Mouse (Mus musculus): ENCODE data around the gene Ubxn2a. TPM values are rescaled to one million over a fixed set of nuclear protein-coding genes. Genes with fewer than 3 reads are reported as not detected.
A peak's percentile ranks its signal among the peaks of the same experiment; 100 is the strongest.

The Ubxn2a gene
- polyA plus RNA-seq, 1 experiment from 2014 or later = 23.1 TPM

DNA sequence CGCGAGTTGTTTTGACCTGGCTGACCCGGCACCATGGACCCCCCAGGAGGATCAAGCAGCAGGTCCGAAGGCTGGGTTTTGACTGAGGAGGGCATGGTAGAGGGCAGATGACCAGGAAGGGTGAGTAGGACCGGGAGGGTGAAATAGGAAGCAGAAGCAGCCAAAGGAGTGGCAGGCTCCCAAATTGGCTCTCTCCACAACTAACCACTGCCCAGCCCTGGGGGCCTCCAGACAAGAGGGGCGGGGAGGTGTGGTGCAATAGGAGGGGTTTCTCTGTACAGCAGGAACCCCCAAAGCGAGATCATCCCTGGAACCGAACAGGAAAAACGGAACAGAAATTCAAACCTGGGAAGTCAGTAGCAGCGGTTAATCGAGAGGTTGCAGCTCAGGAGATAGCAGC, 66.8 kb downstream of the Ubxn2a start:
- DNase-seq (ENCODE audit: low spot score) (peak; percentile 25), ATAC-seq (ENCODE audit: insufficient number of reproducible peaks, low FRiP score, low TSS enrichment, low read depth) (0 out of 2 replicates have a peak, but pooled peaks have one; percentile 1)
- Histone ChIP-seq H3K9ac (ENCODE audit: low read length) (peak overlapping the region; percentile 66), H3K4me2 (ENCODE audit: low read depth, severe bottlenecking) (peak overlapping the region; percentile 82), H3K9me3 (ENCODE audit: control insufficient read depth, low read length) (no peaks in the 10 kb centered on the region), H3K4me3 (ENCODE audit: low read depth, low read length) (peak overlapping the region; percentile 70), H3K4me1 (ENCODE audit: control insufficient read depth, insufficient read depth, low read length) (peaks cover 10% of the 10 kb centered on the region; the same call in 1 of the 2 replicates), H3K27ac (replicated peaks; ENCODE audit: low read depth, low read length) (no peak overlapping the region), H3K27me3 (ENCODE audit: control insufficient read depth, insufficient read depth, low read length) (no peaks in the 10 kb centered on the region), H3K36me3 (ENCODE audit: control insufficient read depth, insufficient read depth, low read length) (no peaks in the 10 kb centered on the region)
- 1% methylated on average over 11 of the region's 11 CpGs for WGBS

DNA sequence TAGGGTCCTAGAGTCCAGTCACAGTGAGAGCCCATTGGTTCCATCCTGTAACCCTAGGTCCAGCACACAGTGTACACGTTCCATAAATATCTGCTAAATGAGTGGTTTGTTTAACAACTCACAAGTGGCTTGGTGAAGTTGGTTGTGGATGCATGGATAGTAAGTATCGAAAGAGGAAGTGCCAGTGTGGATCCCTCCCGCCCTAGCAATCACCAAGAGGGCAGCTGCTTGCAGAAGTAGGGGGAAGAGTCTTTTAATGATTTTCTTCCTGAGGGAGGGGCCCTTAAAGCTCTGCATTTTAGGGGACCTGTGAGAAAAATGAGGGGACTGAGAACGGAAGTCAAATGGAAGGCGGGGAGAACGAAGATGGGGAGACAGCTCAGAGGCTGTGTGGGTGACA, 67.5 kb downstream of the Ubxn2a start:
- H3K27me3 ChIP-seq (ENCODE audit: control insufficient read depth, insufficient read depth, low read length) = no peaks in the 10 kb centered on the region
- no peaks in the 10 kb centered on the region for H3K9me3 ChIP-seq (ENCODE audit: control insufficient read depth, low read length)
- H3K4me2 ChIP-seq (ENCODE audit: low read depth, severe bottlenecking) = no peak overlapping the region
- ATAC-seq (ENCODE audit: insufficient number of reproducible peaks, low FRiP score, low TSS enrichment, low read depth) = no peak
- no peak overlapping the region for H3K4me3 ChIP-seq (ENCODE audit: low read depth, low read length)
- H3K27ac ChIP-seq (replicated peaks; ENCODE audit: low read depth, low read length) = no peak overlapping the region
- WGBS = 51% methylated on average over 6 of the region's 6 CpGs
- peaks cover 10% of the 10 kb centered on the region; the same call in 1 of the 2 replicates for H3K4me1 ChIP-seq (ENCODE audit: control insufficient read depth, insufficient read depth, low read length)
- H3K36me3 ChIP-seq (ENCODE audit: control insufficient read depth, insufficient read depth, low read length) = no peaks in the 10 kb centered on the region
- no peak for DNase-seq (ENCODE audit: low spot score)
- no peak overlapping the region for H3K9ac ChIP-seq (ENCODE audit: low read length)

DNA sequence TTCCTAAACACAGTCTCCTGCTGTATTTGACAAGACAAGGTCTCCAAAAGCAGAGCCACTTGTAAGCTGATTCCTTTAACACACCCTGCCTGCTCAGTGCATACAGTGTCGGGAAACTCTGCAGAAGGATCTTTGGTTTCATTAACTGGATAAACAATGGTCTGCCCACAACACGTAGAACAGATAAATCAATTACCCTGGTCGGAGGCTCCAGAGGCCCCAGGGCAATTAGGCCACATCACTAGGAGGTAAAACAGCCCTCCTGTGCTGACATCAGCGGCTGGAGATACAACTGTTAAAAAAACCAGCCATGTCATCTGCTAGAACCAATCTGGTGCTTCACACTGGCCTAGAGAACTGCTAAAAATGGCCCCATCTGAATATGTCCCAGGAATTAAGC, 70.5 kb downstream of the Ubxn2a start:
- no peak overlapping the region for H3K9ac ChIP-seq (ENCODE audit: low read length)
- WGBS = 11% methylated on average over 4 of the region's 4 CpGs
- ATAC-seq (ENCODE audit: insufficient number of reproducible peaks, low FRiP score, low TSS enrichment, low read depth) = no peak
- no peaks in the 10 kb centered on the region for H3K27me3 ChIP-seq (ENCODE audit: control insufficient read depth, insufficient read depth, low read length)
- no peaks in the 10 kb centered on the region; the same call in 1 of the 2 replicates for H3K36me3 ChIP-seq (ENCODE audit: control insufficient read depth, insufficient read depth, low read length)
- no peaks in the 10 kb centered on the region for H3K9me3 ChIP-seq (ENCODE audit: control insufficient read depth, low read length)
- DNase-seq (ENCODE audit: low spot score) = no peak
- H3K4me1 ChIP-seq (ENCODE audit: control insufficient read depth, insufficient read depth, low read length) = 0 out of 2 replicates have a peak, but pooled peaks cover 3% of the 10 kb centered on the region
- H3K4me2 ChIP-seq (ENCODE audit: low read depth, severe bottlenecking) = no peak overlapping the region
- H3K27ac ChIP-seq (replicated peaks; ENCODE audit: low read depth, low read length) = no peak overlapping the region
- H3K4me3 ChIP-seq (ENCODE audit: low read depth, low read length) = no peak overlapping the region

Other genes starting within 250 kb of the Ubxn2a start
- gene Fam228a, start 169.3 kb downstream of the Ubxn2a start, polyA plus RNA-seq (2014; fragmentation: Nextera tagmentation; extraction: Ambion mirVana) = 0.28 and 0.30 TPM in 2 replicates
- 2.4 TPM in 2 replicates for gene Pfn4, start 138.7 kb downstream of the Ubxn2a start, polyA plus RNA-seq (2014; fragmentation: Nextera tagmentation; extraction: Ambion mirVana)
- 3.7 and 4.3 TPM in 2 replicates for gene Fam228b, start 138.4 kb downstream of the Ubxn2a start, polyA plus RNA-seq (2014; fragmentation: Nextera tagmentation; extraction: Ambion mirVana)
- 318 and 326 TPM in 2 replicates for gene Sf3b6, start 90.2 kb downstream of the Ubxn2a start, polyA plus RNA-seq (2014; fragmentation: Nextera tagmentation; extraction: Ambion mirVana)
- gene Fkbp1b, start 66.1 kb downstream of the Ubxn2a start, polyA plus RNA-seq (2014; fragmentation: Nextera tagmentation; extraction: Ambion mirVana) = 8.6 and 9.0 TPM in 2 replicates
- 20.0 and 22.6 TPM in 2 replicates for gene Wdcp, start 64.4 kb downstream of the Ubxn2a start, polyA plus RNA-seq (2014; fragmentation: Nextera tagmentation; extraction: Ambion mirVana)
- 3.5 and 4.5 TPM in 2 replicates for gene Mfsd2b, start 33.3 kb downstream of the Ubxn2a start, polyA plus RNA-seq (2014; fragmentation: Nextera tagmentation; extraction: Ambion mirVana)
- 19.6 and 22.4 TPM in 2 replicates for gene Atad2b, start 9.6 kb upstream of the Ubxn2a start, polyA plus RNA-seq (2014; fragmentation: Nextera tagmentation; extraction: Ambion mirVana)

Measured in limb, embryonic 11.5 days (tissue).